Mouse (Mus musculus): ENCODE results near the gene Slc43a2. TPM values are rescaled to one million over a fixed set of nuclear protein-coding genes. Genes with fewer than 3 reads are reported as not detected.

Slc43a2 gene
- polyA plus RNA-seq (2012; ENCODE audit: insufficient read depth, insufficient read length, low replicate concordance, missing spikeins) = 363 TPM in 1 of 2 replicates, not detected in the other

GRCm38 (mm10) chr11:75531469-75532242 is at the start of gene Slc43a2:
Gene Slc43a2, plus strand, starts transcription at chr11:75531694.
- peaks cover 14% of the 10 kb centered on the region; the same call in 1 of the 2 replicates for H3K4me1 ChIP-seq (ENCODE audit: control insufficient read depth, insufficient read depth, low read length)
- TF ChIP-seq CTCF (IDR thresholded peaks at IDR 0.05; ENCODE audit: insufficient read depth, low read depth, low read length) (no peak), POLR2A (IDR thresholded peaks at IDR 0.05; ENCODE audit: insufficient read depth, low read depth, low read length) (peak; percentile 42)
- WGBS = under 1% methylated on average over 62 of the region's 62 CpGs
- H3K27ac ChIP-seq (ENCODE audit: insufficient read depth, low read depth, low read length) = peak within 1 kb of the TSS; percentile 97
- peak within 1 kb of the TSS; percentile 75 for H3K4me3 ChIP-seq (ENCODE audit: insufficient read depth, low read depth, low read length)

- no peak overlapping the region for H3K27ac ChIP-seq (ENCODE audit: insufficient read depth, low read depth, low read length)
- no peak overlapping the region for H3K4me3 ChIP-seq (ENCODE audit: insufficient read depth, low read depth, low read length)
- no peak for TF ChIP-seq POLR2A (IDR thresholded peaks at IDR 0.05; ENCODE audit: insufficient read depth, low read depth, low read length)
- no peak for TF ChIP-seq CTCF (IDR thresholded peaks at IDR 0.05; ENCODE audit: insufficient read depth, low read depth, low read length)
- WGBS = 25% methylated on average over 3 of the region's 3 CpGs
- H3K4me1 ChIP-seq (ENCODE audit: control insufficient read depth, insufficient read depth, low read length) = peaks cover 2% of the 10 kb centered on the region
These were observed 45.3 kb upstream of the Slc43a2 start for GRCm38 (mm10) chr11:75486192-75486591.

- TF ChIP-seq POLR2A (IDR thresholded peaks at IDR 0.05; ENCODE audit: insufficient read depth, low read depth, low read length) (peak; percentile 44; the same call in 1 of the 2 replicates), CTCF (IDR thresholded peaks at IDR 0.05; ENCODE audit: insufficient read depth, low read depth, low read length) (no peak)
- H3K27ac ChIP-seq (ENCODE audit: insufficient read depth, low read depth, low read length) = peak within 1 kb of the TSS; percentile 61
- WGBS = under 1% methylated on average over 52 of the region's 52 CpGs
- peaks cover 2% of the 10 kb centered on the region for H3K4me1 ChIP-seq (ENCODE audit: control insufficient read depth, insufficient read depth, low read length)
- peak within 1 kb of the TSS; percentile 75 for H3K4me3 ChIP-seq (ENCODE audit: insufficient read depth, low read depth, low read length)
These were observed 44.8 kb upstream of the Slc43a2 start, which contains the start of gene Prpf8 for GRCm38 (mm10) chr11:75486601-75487285. Gene Prpf8, plus strand, starts transcription at chr11:75486816.

GRCm38 (mm10) chr11:75487496-75487895 is 44.0 kb upstream of the Slc43a2 start:
- WGBS = 28% methylated on average over 6 of the region's 6 CpGs
- Histone ChIP-seq H3K4me3 (ENCODE audit: insufficient read depth, low read depth, low read length) (peak overlapping the region; percentile 75), H3K27ac (ENCODE audit: insufficient read depth, low read depth, low read length) (no peak overlapping the region), H3K4me1 (ENCODE audit: control insufficient read depth, insufficient read depth, low read length) (peaks cover 2% of the 10 kb centered on the region)
- TF ChIP-seq CTCF (IDR thresholded peaks at IDR 0.05; ENCODE audit: insufficient read depth, low read depth, low read length) (no peak), POLR2A (IDR thresholded peaks at IDR 0.05; ENCODE audit: insufficient read depth, low read depth, low read length) (no peak)

GRCm38 (mm10) chr11:75494296-75495049 is 37.0 kb upstream of the Slc43a2 start:
- H3K27ac ChIP-seq (ENCODE audit: insufficient read depth, low read depth, low read length) = no peak overlapping the region
- no peak overlapping the region for H3K4me3 ChIP-seq (ENCODE audit: insufficient read depth, low read depth, low read length)
- no peaks in the 10 kb centered on the region for H3K4me1 ChIP-seq (ENCODE audit: control insufficient read depth, insufficient read depth, low read length)
- 91% methylated on average over 10 of the region's 10 CpGs for WGBS
- no peak for TF ChIP-seq CTCF (IDR thresholded peaks at IDR 0.05; ENCODE audit: insufficient read depth, low read depth, low read length)
- no peak for TF ChIP-seq POLR2A (IDR thresholded peaks at IDR 0.05; ENCODE audit: insufficient read depth, low read depth, low read length)

- TF ChIP-seq POLR2A (IDR thresholded peaks at IDR 0.05; ENCODE audit: insufficient read depth, low read depth, low read length) (no peak), CTCF (IDR thresholded peaks at IDR 0.05; ENCODE audit: insufficient read depth, low read depth, low read length) (no peak)
- H3K4me1 ChIP-seq (ENCODE audit: control insufficient read depth, insufficient read depth, low read length) = no peaks in the 10 kb centered on the region
- H3K4me3 ChIP-seq (ENCODE audit: insufficient read depth, low read depth, low read length) = no peak overlapping the region
- WGBS = 76% methylated on average over 1 of the region's 1 CpGs
- H3K27ac ChIP-seq (ENCODE audit: insufficient read depth, low read depth, low read length) = no peak overlapping the region
These were observed 33.4 kb upstream of the Slc43a2 start for GRCm38 (mm10) chr11:75498126-75498525.

GRCm38 (mm10) chr11:75508162-75508561 is 23.3 kb upstream of the Slc43a2 start:
- 94% methylated on average over 4 of the region's 4 CpGs for WGBS
- TF ChIP-seq CTCF (IDR thresholded peaks at IDR 0.05; ENCODE audit: insufficient read depth, low read depth, low read length) = no peak
- no peak for TF ChIP-seq POLR2A (IDR thresholded peaks at IDR 0.05; ENCODE audit: insufficient read depth, low read depth, low read length)
- H3K27ac ChIP-seq (ENCODE audit: insufficient read depth, low read depth, low read length) = no peak overlapping the region
- H3K4me1 ChIP-seq (ENCODE audit: control insufficient read depth, insufficient read depth, low read length) = peaks cover 15% of the 10 kb centered on the region
- no peak overlapping the region for H3K4me3 ChIP-seq (ENCODE audit: insufficient read depth, low read depth, low read length)

- Histone ChIP-seq H3K4me1 (ENCODE audit: control insufficient read depth, insufficient read depth, low read length) (peaks cover 15% of the 10 kb centered on the region), H3K4me3 (ENCODE audit: insufficient read depth, low read depth, low read length) (no peak overlapping the region), H3K27ac (ENCODE audit: insufficient read depth, low read depth, low read length) (no peak overlapping the region)
- WGBS = 83% methylated on average over 8 of the region's 8 CpGs
- TF ChIP-seq POLR2A (IDR thresholded peaks at IDR 0.05; ENCODE audit: insufficient read depth, low read depth, low read length) = no peak
- no peak for TF ChIP-seq CTCF (IDR thresholded peaks at IDR 0.05; ENCODE audit: insufficient read depth, low read depth, low read length)
These were observed 22.6 kb upstream of the Slc43a2 start for GRCm38 (mm10) chr11:75508904-75509303.

Measured in olfactory bulb, adult 2 months (tissue).